Mouse (Mus musculus) ES-Bruce4 (cell line): ENCODE data around the gene Cand2.

Source experiments
- CTCF ChIP-seq: IDR thresholded peaks from one replicate; pipeline ENCODE4 v1.8.1; 2011; ENCODE audit warnings: low read depth, low read length
- EP300 ChIP-seq: IDR thresholded peaks from 2 replicates; pipeline ENCODE4 v1.6.1; 2011; ENCODE audit warnings: low read depth, low read length; ENCODE audit not compliant: insufficient read depth
- POLR2A ChIP-seq: IDR thresholded peaks from one replicate; pipeline ENCODE4 v1.8.1; 2011; ENCODE audit warnings: low read length; ENCODE audit not compliant: insufficient read depth

- TF ChIP-seq EP300: peak; percentile 77
- TF ChIP-seq CTCF: no peak
- no peak for TF ChIP-seq POLR2A
Observed at GRCm38 (mm10) chr6:115764179-115764578, 10.2 kb upstream of the Cand2 start.
